Mouse (Mus musculus): Measurements from ENCODE around the gene Slc9a1. TPM values are rescaled to one million over a fixed set of nuclear protein-coding genes. Genes with fewer than 3 reads are reported as not detected.

Slc9a1 gene
- polyA plus RNA-seq, 1 experiment from 2014 or later = 9.2 TPM

Small RNAs within 50 kb of the gene (microRNA-seq; reads per million reads assigned to microRNA genes)
- 1.00 reads per million for gene Mir5122 (ENCODE audit: borderline number of aligned reads)

Other genes with a start within 250 kb of the Slc9a1 start
- gene Wasf2, start 239.2 kb upstream of the Slc9a1 start, polyA plus RNA-seq (2014; fragmentation: Nextera tagmentation; extraction: Ambion mirVana) = 83.4 and 92.4 TPM in 2 replicates
- gene Cd164l2, start 157.6 kb upstream of the Slc9a1 start, polyA plus RNA-seq (2014; fragmentation: Nextera tagmentation; extraction: Ambion mirVana) = 2.5 and 3.8 TPM in 2 replicates
- gene Gpr3, start 157.2 kb upstream of the Slc9a1 start, polyA plus RNA-seq (2014; fragmentation: Nextera tagmentation; extraction: Ambion mirVana) = 0.18 and 0.19 TPM in 2 replicates
- gene Map3k6, start 128.9 kb upstream of the Slc9a1 start, polyA plus RNA-seq (2014; fragmentation: Nextera tagmentation; extraction: Ambion mirVana) = 6.0 and 7.9 TPM in 2 replicates
- 11.0 and 11.5 TPM in 2 replicates for gene Sytl1, start 106.6 kb upstream of the Slc9a1 start, polyA plus RNA-seq (2014; fragmentation: Nextera tagmentation; extraction: Ambion mirVana)
- gene Tmem222, start 91.9 kb upstream of the Slc9a1 start, polyA plus RNA-seq (2014; fragmentation: Nextera tagmentation; extraction: Ambion mirVana) = 68.3 and 80.7 TPM in 2 replicates
- gene Wdtc1, start 16.2 kb upstream of the Slc9a1 start, polyA plus RNA-seq (2014; fragmentation: Nextera tagmentation; extraction: Ambion mirVana) = 17.4 and 17.6 TPM in 2 replicates
- 1.4 and 2.8 TPM in 2 replicates for gene Tent5b, start 110.4 kb downstream of the Slc9a1 start, polyA plus RNA-seq (2014; fragmentation: Nextera tagmentation; extraction: Ambion mirVana)
- 9.0 TPM in 2 replicates for gene Trnp1, start 128.8 kb downstream of the Slc9a1 start, polyA plus RNA-seq (2014; fragmentation: Nextera tagmentation; extraction: Ambion mirVana)
- 11.6 and 12.6 TPM in 2 replicates for gene Kdf1, start 149.3 kb downstream of the Slc9a1 start, polyA plus RNA-seq (2014; fragmentation: Nextera tagmentation; extraction: Ambion mirVana)
- 191 and 199 TPM in 2 replicates for gene Nudc, start 176.3 kb downstream of the Slc9a1 start, polyA plus RNA-seq (2014; fragmentation: Nextera tagmentation; extraction: Ambion mirVana)
- not detected in 2 replicates for gene Nr0b2, start 183.7 kb downstream of the Slc9a1 start, polyA plus RNA-seq (2014; fragmentation: Nextera tagmentation; extraction: Ambion mirVana)
- gene Gpatch3, start 205.0 kb downstream of the Slc9a1 start, polyA plus RNA-seq (2014; fragmentation: Nextera tagmentation; extraction: Ambion mirVana) = 6.3 and 8.3 TPM in 2 replicates
- gene Gpn2, start 214.7 kb downstream of the Slc9a1 start, polyA plus RNA-seq (2014; fragmentation: Nextera tagmentation; extraction: Ambion mirVana) = 17.3 and 18.8 TPM in 2 replicates
- 129 and 135 TPM in 2 replicates for gene Sfn, start 232.5 kb downstream of the Slc9a1 start, polyA plus RNA-seq (2014; fragmentation: Nextera tagmentation; extraction: Ambion mirVana)

All from embryonic facial prominence, embryonic 14.5 days (tissue).